Mouse (Mus musculus) CD4-positive, CD25-positive, alpha-beta regulatory T cell, adult 9 weeks (primary cell): ENCODE data around the gene Abce1. TPM values are rescaled to one million over a fixed set of nuclear protein-coding genes. Genes with fewer than 3 reads are reported as not detected.

Source experiments
- polyA plus RNA-seq: library from polyadenylated mRNA; unstranded; fragments of 100-300 nt; shearing (Covaris generic); gene quantifications from one replicate; pipeline ENCODE4 v1.2.1, GENCODE M21; 2017

Gene Abce1
- polyA plus RNA-seq, result 115 TPM

GRCm38 (mm10) chr8:79711064-79711961 lies at the start of gene Abce1, which contains the start of gene Anapc10:
Abce1 (minus strand) TSS chr8:79711740.
Anapc10 (plus strand) TSS chr8:79711820.

GRCm38 (mm10) chr8:79639586-79640451 lies 71.7 kb downstream of the Abce1 start, which contains the start of gene Otud4:
Otud4 (plus strand) TSS chr8:79639618.

Other genes with a start within 250 kb of the Abce1 start
- 8.5 TPM for gene Otud4, start 72.1 kb downstream of the Abce1 start, polyA plus RNA-seq
- gene Anapc10, start 80 bp upstream of the Abce1 start, polyA plus RNA-seq, result 28.8 TPM